Mouse (Mus musculus) hindbrain, embryonic 13.5 days (tissue): Measurements from ENCODE around the gene Gm43518. TPM values are rescaled to one million over a fixed set of nuclear protein-coding genes. Genes with fewer than 3 reads are reported as not detected.

ENCODE experiments used
- ATAC-seq: fragments of 200-750 bp; cut with Nextera tagmentation; 2 replicates; pipeline ENCODE4 v1.8.0; 2017; ENCODE audit warnings: moderate TSS enrichment; ENCODE audit not compliant: low FRiP score
- H3K27ac ChIP-seq: fragments of 300-500 bp; sonication (generic); 2 replicates; pipeline ENCODE4 v1.5.1; 2015; ENCODE audit warnings: inconsistent platforms, mild to moderate bottlenecking, moderate library complexity
- H3K27me3 ChIP-seq: fragments of 300-500 bp; sonication (generic); 2 replicates; pipeline ENCODE4 v1.6.1; 2015; ENCODE audit warnings: mild to moderate bottlenecking, inconsistent platforms
- H3K36me3 ChIP-seq: fragments of 300-500 bp; sonication (generic); 2 replicates; pipeline ENCODE4 v1.6.1; 2015; ENCODE audit warnings: mild to moderate bottlenecking, inconsistent platforms
- H3K4me1 ChIP-seq: fragments of 300-500 bp; sonication (generic); replicated peaks from 2 replicates; pipeline ENCODE4 v1.6.1; 2015; ENCODE audit warnings: inconsistent platforms
- H3K4me2 ChIP-seq: fragments of 300-500 bp; sonication (generic); 2 replicates; pipeline ENCODE4 v1.6.1; 2015; ENCODE audit warnings: inconsistent platforms, mild to moderate bottlenecking, moderate library complexity
- H3K4me3 ChIP-seq: fragments of 300-500 bp; sonication (generic); 2 replicates; pipeline ENCODE4 v1.5.1; 2015; ENCODE audit warnings: mild to moderate bottlenecking, inconsistent platforms
- H3K9ac ChIP-seq: fragments of 300-500 bp; sonication (generic); 2 replicates; pipeline ENCODE4 v1.6.1; 2015; ENCODE audit warnings: mild to moderate bottlenecking, inconsistent platforms
- H3K9me3 ChIP-seq: fragments of 300-500 bp; sonication (generic); 2 replicates; pipeline ENCODE4 v1.6.1; 2016; ENCODE audit warnings: inconsistent platforms
- WGBS: fragments of 180-500 bp; shearing (Covaris S2); methylation state at CpG from one replicate; pipeline ENCODE4 v1.1.7; 2015; 5-methylcytosine and 5-hydroxymethylcytosine counted together
- polyA plus RNA-seq: library from polyadenylated mRNA; unstranded; fragments of >200 nt; fragmentation: Nextera tagmentation; extraction: Ambion mirVana; gene quantifications from 2 replicates; pipeline ENCODE4 v1.2.1, GENCODE M21; 2015

Gm43518 gene
- polyA plus RNA-seq, 1 experiment from 2014 or later = 5.6 TPM

GRCm38 (mm10) chr5:123904059-123904672 lies 23.1 kb upstream of the Gm43518 start:
- 74% methylated on average over 11 of the region's 11 CpGs for WGBS
- H3K9me3 ChIP-seq = no peaks in the 10 kb centered on the region
- no peak overlapping the region for H3K27ac ChIP-seq
- no peak overlapping the region for H3K4me2 ChIP-seq
- H3K27me3 ChIP-seq = no peaks in the 10 kb centered on the region
- ATAC-seq = no peak
- no peak overlapping the region for H3K9ac ChIP-seq
- H3K4me1 ChIP-seq = peaks cover 20% of the 10 kb centered on the region
- no peak overlapping the region for H3K4me3 ChIP-seq
- peaks cover 8% of the 10 kb centered on the region for H3K36me3 ChIP-seq

- Histone ChIP-seq H3K27me3 (no peaks in the 10 kb centered on the region), H3K4me2 (peak overlapping the region; percentile 96), H3K4me3 (peak overlapping the region; percentile 98), H3K36me3 (peaks cover 26% of the 10 kb centered on the region), H3K27ac (peak overlapping the region; percentile 10; the same call in 1 of the 2 replicates), H3K9ac (peak overlapping the region; percentile 100), H3K9me3 (no peaks in the 10 kb centered on the region), H3K4me1 (peaks cover 33% of the 10 kb centered on the region)
- 70% methylated on average over 17 of the region's 17 CpGs for WGBS
- no peak for ATAC-seq
These were observed 20.9 kb upstream of the Gm43518 start for GRCm38 (mm10) chr5:123906146-123906975.

DNA sequence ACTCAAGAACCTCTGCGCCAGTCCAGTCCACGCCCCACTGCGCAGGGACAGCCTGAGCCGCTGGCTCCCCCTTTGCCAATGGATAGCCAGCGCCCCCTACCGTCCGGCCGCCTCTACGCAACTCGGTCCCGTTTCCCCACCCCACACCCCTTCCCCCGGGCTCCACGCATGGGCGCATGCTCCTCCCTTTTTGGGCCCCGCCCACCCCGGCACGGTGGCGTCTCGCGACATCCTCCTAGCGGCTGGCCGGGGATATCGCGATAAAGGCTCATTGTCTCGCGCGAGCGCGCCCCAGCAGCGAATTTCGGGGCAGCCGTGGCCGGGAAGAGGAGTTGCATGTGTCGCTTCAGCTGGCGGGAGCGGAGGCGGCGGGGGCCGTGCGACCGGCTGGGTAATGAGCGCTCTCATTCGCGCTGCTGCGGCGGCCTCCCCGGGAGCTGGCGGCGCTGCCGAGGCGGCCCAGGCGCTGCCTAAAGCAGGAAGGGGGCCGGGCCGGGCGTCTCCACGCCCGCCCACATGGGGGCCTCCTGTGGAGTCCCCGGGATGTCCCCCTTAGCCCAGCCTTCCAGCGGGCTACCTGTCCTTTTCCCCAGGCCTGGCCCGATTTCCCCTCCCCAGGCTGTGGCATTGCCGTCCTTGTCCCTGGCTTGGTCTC lies 20.1 kb upstream of the Gm43518 start, which contains the start of gene Denr:
Denr (plus strand) TSS at position 200 of the 655 bp plus-strand sequence.
- Histone ChIP-seq H3K4me2 (peak within 1 kb of the TSS; percentile 96), H3K27me3 (no peaks in the 10 kb centered on the region), H3K9ac (peak within 1 kb of the TSS; percentile 100), H3K27ac (peak within 1 kb of the TSS; percentile 89), H3K4me1 (peaks cover 33% of the 10 kb centered on the region), H3K9me3 (no peaks in the 10 kb centered on the region), H3K4me3 (peak within 1 kb of the TSS; percentile 98), H3K36me3 (peaks cover 33% of the 10 kb centered on the region)
- WGBS = under 1% methylated on average over 51 of the region's 61 CpGs
- peak; percentile 94 for ATAC-seq

DNA sequence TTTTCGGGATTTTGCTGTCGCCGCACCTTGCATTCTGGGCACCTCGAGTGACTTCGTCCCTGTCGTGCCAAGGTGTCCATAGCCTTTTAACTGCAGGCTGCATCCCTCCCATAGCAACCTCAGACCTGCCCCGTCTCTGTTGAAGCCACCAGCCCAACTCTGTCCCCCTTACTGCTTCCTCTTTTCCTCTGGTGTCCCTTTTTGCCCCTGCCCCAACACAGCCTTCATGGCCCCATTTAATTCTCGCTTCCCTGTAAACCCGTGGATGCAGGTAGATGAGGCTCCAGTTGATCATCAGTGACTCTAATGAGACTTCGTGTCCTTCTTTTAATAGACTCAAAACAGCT lies 19.6 kb upstream of the Gm43518 start:
- Histone ChIP-seq H3K4me1 (peaks cover 33% of the 10 kb centered on the region), H3K4me2 (peak overlapping the region; percentile 96), H3K27ac (peak overlapping the region; percentile 89), H3K9ac (peak overlapping the region; percentile 100), H3K9me3 (no peaks in the 10 kb centered on the region), H3K27me3 (no peaks in the 10 kb centered on the region), H3K36me3 (peaks cover 38% of the 10 kb centered on the region), H3K4me3 (peak overlapping the region; percentile 98)
- 0 out of 2 replicates have a peak, but pooled peaks have one; percentile 2 for ATAC-seq
- WGBS = 7% methylated on average over 10 of the region's 10 CpGs

GRCm38 (mm10) chr5:123914852-123915251 lies 12.4 kb upstream of the Gm43518 start:
- H3K9ac ChIP-seq = no peak overlapping the region
- no peak overlapping the region for H3K27ac ChIP-seq
- ATAC-seq = no peak
- H3K4me1 ChIP-seq = peaks cover 6% of the 10 kb centered on the region; the same call in 1 of the 2 replicates
- no peaks in the 10 kb centered on the region for H3K27me3 ChIP-seq
- H3K4me2 ChIP-seq = no peak overlapping the region
- no peak overlapping the region for H3K4me3 ChIP-seq
- 91% methylated on average over 3 of the region's 3 CpGs for WGBS
- H3K9me3 ChIP-seq = no peaks in the 10 kb centered on the region
- H3K36me3 ChIP-seq = peaks cover 86% of the 10 kb centered on the region

GRCm38 (mm10) chr5:123922112-123922511 lies 5.1 kb upstream of the Gm43518 start:
- no peak overlapping the region for H3K27ac ChIP-seq
- no peak for ATAC-seq
- no peak overlapping the region for H3K4me3 ChIP-seq
- no peaks in the 10 kb centered on the region for H3K27me3 ChIP-seq
- peaks cover 96% of the 10 kb centered on the region for H3K36me3 ChIP-seq
- WGBS = 95% methylated on average over 6 of the region's 6 CpGs
- no peaks in the 10 kb centered on the region for H3K9me3 ChIP-seq
- no peak overlapping the region for H3K9ac ChIP-seq
- H3K4me1 ChIP-seq = no peaks in the 10 kb centered on the region
- H3K4me2 ChIP-seq = no peak overlapping the region

GRCm38 (mm10) chr5:123930508-123930989 lies 3.3 kb downstream of the Gm43518 start, which contains the start of gene Ccdc62:
Ccdc62 (plus strand) TSS chr5:123930679.
- Histone ChIP-seq H3K27ac (peak within 1 kb of the TSS; percentile 92), H3K4me2 (peak within 1 kb of the TSS; percentile 69), H3K4me1 (peaks cover 4% of the 10 kb centered on the region), H3K27me3 (0 out of 2 replicates have a peak, but pooled peaks cover 8% of the 10 kb centered on the region), H3K9ac (peak within 1 kb of the TSS; percentile 92), H3K9me3 (no peaks in the 10 kb centered on the region), H3K4me3 (peak within 1 kb of the TSS; percentile 69), H3K36me3 (peaks cover 34% of the 10 kb centered on the region)
- WGBS = under 1% methylated on average over 56 of the region's 56 CpGs
- ATAC-seq = peak; percentile 98

DNA sequence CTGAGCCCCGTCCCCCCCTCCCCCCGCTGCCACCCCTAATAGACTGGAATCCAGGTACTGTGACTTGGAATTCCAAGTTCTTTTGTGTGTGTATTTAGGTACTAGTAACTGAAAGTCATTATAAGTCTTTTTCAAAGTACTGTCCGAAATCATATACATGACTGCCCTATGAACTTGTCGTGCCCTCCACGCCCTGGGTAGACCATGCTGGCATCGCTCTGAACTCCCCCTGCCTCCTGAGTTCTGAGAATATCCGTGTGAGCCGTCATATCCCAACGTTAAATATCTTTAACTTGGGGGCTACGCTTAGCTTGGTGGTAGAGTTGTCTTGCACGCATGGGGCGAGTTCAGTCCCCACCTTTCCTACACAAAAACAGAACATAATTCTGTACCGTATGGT lies 3.9 kb downstream of the Gm43518 start:
- ATAC-seq = no peak
- no peaks in the 10 kb centered on the region for H3K9me3 ChIP-seq
- peak overlapping the region; percentile 69 for H3K4me3 ChIP-seq
- H3K27ac ChIP-seq = peak overlapping the region; percentile 92; the same call in 1 of the 2 replicates
- peaks cover 28% of the 10 kb centered on the region for H3K36me3 ChIP-seq
- 57% methylated on average over 13 of the region's 13 CpGs for WGBS
- H3K27me3 ChIP-seq = 0 out of 2 replicates have a peak, but pooled peaks cover 8% of the 10 kb centered on the region
- peak overlapping the region; percentile 92 for H3K9ac ChIP-seq
- peak overlapping the region; percentile 69 for H3K4me2 ChIP-seq
- peaks cover 4% of the 10 kb centered on the region for H3K4me1 ChIP-seq

- H3K9ac ChIP-seq = no peak overlapping the region
- H3K27ac ChIP-seq = no peak overlapping the region
- no peak overlapping the region for H3K4me3 ChIP-seq
- H3K27me3 ChIP-seq = 0 out of 2 replicates have a peak, but pooled peaks cover 8% of the 10 kb centered on the region
- H3K4me2 ChIP-seq = no peak overlapping the region
- no peaks in the 10 kb centered on the region for H3K9me3 ChIP-seq
- ATAC-seq = no peak
- peaks cover 11% of the 10 kb centered on the region for H3K36me3 ChIP-seq
- peaks cover 4% of the 10 kb centered on the region for H3K4me1 ChIP-seq
These were observed 5.7 kb downstream of the Gm43518 start for GRCm38 (mm10) chr5:123932927-123933326.

DNA sequence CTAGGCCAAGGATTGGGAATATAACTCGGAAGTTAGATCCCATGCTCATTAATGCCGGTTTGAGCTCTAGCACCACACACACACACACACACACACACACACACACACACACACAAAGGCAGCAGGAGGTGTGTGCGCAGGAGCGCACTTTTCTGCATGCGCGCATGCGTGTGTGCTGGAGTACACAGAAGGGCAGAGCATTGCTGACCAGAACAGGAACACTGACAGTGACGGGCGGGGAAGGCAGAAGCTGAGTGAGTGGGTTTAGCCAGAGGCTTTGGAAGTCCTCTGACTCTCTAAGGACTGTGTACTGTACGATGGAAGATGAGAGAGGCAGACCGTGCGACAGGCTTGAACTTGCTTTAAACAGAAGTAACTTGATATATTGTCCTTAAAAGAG lies 6.3 kb downstream of the Gm43518 start:
- no peaks in the 10 kb centered on the region for H3K9me3 ChIP-seq
- 89% methylated on average over 12 of the region's 12 CpGs for WGBS
- H3K4me1 ChIP-seq = peaks cover 4% of the 10 kb centered on the region
- H3K4me3 ChIP-seq = no peak overlapping the region
- peaks cover 4% of the 10 kb centered on the region for H3K36me3 ChIP-seq
- no peak overlapping the region for H3K27ac ChIP-seq
- 0 out of 2 replicates have a peak, but pooled peaks cover 12% of the 10 kb centered on the region for H3K27me3 ChIP-seq
- no peak for ATAC-seq
- no peak overlapping the region for H3K9ac ChIP-seq
- no peak overlapping the region for H3K4me2 ChIP-seq

DNA sequence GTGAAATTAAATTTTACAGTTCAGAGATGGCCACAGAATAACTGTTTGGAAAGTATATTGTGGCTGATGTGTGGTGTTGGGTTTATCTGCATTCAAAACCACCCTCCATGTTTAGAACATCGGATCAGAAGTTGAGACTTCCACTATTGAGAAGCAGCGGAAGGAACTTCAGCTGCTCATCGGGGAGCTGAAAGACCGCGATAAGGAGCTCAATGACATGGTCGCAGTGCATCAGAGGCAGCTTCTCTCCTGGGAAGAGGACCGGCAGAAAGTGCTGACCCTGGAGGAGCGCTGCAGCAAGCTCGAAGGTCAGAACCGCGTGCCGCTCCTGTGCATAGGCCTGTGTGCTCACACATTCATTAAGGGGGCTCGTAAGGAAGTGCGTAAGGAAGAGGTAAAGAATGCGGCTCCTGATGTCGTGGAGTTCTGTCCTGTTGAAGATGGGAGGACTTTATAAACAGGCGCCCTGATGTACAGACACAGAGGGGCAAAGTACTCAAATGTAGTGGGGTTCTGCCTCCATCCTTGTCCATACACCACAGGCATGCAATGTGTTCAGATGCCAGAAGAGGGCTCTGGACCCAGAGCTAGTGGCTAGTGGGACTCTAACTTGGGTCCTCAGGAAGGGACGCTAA lies 6.9 kb downstream of the Gm43518 start:
- no peaks in the 10 kb centered on the region for H3K9me3 ChIP-seq
- 0 out of 2 replicates have a peak, but pooled peaks cover 12% of the 10 kb centered on the region for H3K27me3 ChIP-seq
- H3K36me3 ChIP-seq = no peaks in the 10 kb centered on the region
- H3K4me1 ChIP-seq = peaks cover 4% of the 10 kb centered on the region
- no peak overlapping the region for H3K4me3 ChIP-seq
- no peak overlapping the region for H3K27ac ChIP-seq
- no peak overlapping the region for H3K4me2 ChIP-seq
- 41% methylated on average over 18 of the region's 18 CpGs for WGBS
- no peak overlapping the region for H3K9ac ChIP-seq
- ATAC-seq = no peak
